Mouse (Mus musculus) layer of hippocampus, postnatal 14 days (tissue): ENCODE results near the gene Arid2. TPM values are rescaled to one million over a fixed set of nuclear protein-coding genes. Genes with fewer than 3 reads are reported as not detected.
"Not testable (repeated sequence)": the region's sequence is repeated elsewhere in the genome, so short reads cannot be mapped to it uniquely, and the experiment has no call there.

ENCODE experiments used
- DNase-seq, 2 experiments: peaks; one replicate each; pipeline ENCODE4 v3.0.0; 2021 to 2022; ENCODE audit warnings: low spot score in 2 of 2, mixed read lengths in 1 of 2
- long read RNA-seq, 2 experiments: library from polyadenylated mRNA; stranded (forward); transcript quantifications; one replicate each; pipeline ENCODE4 v2.0.0; 2021
- total RNA-seq, 2 experiments: library from RNA; stranded (reverse); gene quantifications; 2 replicates each; pipeline ENCODE4 v1.2.3; 2021

The Arid2 gene
- total RNA-seq = 10 to 100 TPM; 37.5 to 39.8 TPM
- long read RNA-seq, experiment 1, partial matches to known transcripts = 7 of 9 reads
- long read RNA-seq, experiment 1, other reads (novel, unspliced or antisense) = 2 of 9 reads
- long read RNA-seq, experiment 2, full-length matches to known transcripts = 2 of 11 reads
- long read RNA-seq, experiment 2, partial matches to known transcripts = 4 of 11 reads
- long read RNA-seq, experiment 2, other reads (novel, unspliced or antisense) = 5 of 11 reads

DNA sequence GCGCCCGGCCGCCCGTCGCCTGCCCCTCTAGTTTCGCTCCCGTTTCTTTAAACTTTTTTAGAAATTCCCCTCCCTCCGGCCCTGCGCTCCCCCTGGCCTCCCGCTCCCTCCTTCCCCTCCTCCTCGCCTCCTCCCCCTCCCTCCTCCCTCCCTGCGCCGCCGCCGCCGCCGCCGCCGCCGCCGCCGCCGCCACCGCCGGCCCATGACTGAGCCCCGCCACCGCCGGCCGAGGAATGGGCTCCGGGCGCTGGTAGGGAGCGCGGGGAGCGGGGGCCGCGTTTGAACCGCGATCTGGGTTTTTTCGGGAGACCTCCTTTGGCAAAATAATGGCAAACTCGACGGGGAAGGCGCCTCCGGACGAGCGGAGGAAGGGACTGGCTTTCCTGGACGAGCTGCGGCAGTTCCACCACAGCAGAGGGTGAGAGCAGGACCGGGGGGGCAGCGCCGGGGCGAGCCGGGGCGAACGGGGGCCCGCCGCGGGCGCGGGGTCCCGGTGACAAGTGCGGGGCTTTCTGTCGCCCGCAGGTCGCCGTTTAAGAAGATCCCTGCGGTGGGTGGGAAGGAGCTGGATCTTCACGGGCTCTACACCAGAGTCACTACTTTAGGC lies at the start of gene Arid2:
Gene Arid2, plus strand, starts transcription at position 150 of the 607 bp plus-strand sequence.
- peak; percentile 51 to 73 for DNase-seq

DNA sequence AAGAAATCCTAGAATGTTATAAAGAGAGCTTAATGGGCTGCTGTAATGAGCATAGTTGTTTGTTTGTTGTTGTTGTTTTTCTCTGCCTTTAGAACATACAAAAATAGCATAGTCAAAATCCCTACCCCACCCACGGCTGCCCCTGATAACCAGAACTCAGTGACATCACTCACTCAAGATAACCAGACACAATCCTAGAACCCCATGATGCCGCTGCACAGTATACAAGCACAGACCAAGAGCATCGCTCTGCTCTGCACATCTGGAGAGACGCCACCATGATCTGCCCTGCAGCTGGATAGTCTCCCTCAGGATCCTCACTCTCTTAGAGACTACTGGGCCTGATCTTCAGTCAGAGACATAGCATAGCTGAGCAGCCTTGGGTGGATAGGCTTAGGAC lies 49.2 kb upstream of the Arid2 start:
- DNase-seq = no peak

DNA sequence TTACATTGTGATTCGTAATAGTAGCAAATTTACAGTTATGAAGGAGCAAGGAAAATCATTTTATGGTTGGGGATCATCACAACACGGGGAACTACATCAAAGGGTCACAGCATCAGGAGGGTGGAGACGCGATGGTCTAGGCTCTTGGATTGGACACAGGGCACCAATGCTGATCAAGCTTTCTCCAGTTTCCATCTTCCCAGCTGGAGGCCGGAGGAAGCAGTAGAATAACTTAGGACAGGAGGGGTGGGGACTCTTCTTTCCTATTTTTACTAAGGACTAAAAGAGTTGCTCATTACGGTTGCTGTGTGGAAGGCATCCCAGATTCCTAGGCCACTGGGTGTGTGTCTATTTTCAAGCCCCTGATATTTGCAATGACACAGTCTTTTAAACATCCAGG lies 43.1 kb upstream of the Arid2 start:
- DNase-seq = no peak

DNA sequence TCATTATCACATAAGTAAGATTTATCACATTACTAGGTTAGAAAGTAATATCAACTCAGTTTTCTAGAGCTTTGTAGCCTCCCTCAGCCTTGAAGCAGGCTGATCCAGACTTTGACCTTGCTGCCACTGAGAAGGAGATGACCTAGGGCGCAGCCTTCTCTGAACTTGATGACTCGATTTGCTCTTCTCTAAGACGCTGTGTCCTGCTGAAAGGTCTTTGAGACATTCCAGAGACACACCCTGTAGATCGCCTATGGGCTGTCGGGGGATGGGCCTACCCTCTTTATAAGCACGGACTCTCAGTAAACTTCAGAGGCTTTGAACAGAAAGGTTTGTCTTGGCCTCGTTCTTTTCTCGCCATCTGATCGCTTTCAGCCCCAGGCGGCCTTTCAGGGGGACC lies 42.6 kb upstream of the Arid2 start:
- not testable (repeated sequence) for DNase-seq

DNA sequence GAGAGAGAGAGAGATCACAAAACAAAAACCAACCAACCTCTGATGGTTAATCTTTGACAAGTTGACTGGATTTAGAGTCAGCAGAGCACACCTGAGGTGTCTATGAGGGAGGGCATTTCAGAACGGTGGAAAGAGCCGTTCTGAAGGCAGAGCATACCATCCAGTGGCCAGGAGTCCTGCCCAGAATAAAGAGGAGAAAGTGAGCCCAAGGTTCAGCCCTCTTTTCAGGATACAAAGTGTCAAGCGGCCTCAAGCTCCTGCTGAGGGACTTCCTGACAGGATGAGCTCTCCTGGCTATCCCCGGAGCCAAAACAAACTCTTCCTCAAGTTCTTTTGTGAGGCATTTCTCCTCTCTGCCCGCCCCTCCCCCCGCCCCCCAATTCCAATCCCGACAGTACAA lies 33.5 kb upstream of the Arid2 start:
- no peak for DNase-seq

DNA sequence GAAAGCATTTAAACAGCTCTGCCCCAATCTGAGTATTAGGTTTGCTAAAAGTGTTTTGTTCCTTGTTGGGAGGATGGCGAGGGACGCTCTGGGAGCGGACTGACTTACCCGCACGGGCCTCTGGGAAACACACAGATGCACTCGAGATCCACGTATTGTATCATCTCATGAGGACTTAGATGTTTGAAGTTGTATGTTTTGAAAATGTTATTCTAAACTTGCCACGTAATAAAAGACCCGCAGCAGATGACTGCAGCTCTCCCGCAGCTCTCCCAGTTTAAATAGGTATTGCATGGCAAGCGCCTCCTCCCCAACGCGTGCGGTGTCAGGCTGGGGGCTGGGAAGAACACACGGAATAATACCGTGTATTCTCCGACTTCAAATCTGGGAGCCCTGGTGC lies 33.0 kb upstream of the Arid2 start:
- DNase-seq = no peak

DNA sequence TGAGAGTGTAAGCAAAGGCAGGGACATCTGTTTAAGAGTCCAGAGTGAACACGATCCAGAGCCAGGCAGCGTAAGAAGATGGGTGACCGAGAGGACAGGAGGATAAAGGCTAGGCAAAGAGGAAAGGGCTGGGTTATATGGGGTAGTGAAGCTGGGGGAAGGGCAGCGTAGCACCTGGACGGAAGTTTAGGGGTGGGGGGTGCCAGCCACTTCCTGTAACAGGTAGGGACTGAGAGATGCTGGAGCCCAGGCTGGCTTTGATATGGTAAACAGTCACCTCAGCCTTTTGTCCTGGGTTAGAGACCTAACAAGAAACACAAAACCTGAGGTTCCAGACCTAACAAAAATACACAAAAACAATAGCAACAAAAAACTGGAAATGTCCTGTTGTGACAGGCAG lies 29.5 kb upstream of the Arid2 start:
- DNase-seq = no peak

DNA sequence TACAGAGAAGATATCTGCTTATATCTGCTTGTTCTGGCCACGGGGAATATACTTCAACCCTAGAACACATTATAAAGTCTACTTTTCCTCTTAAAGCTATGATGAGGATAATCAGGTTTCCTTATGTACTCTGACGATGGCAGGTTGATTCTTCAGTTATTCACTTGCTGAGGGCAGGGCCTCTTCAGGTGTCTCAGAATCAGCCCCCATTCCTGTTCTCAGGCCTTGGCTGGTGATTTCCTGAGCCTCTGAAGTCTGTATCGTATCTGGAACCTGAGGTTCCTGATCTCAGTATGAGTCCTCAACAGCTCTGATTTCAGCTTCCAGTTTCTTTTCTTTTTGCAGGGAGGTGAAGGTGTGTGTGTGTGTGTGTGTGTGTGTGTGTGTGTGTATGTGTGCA lies 22.7 kb upstream of the Arid2 start:
- no peak for DNase-seq

DNA sequence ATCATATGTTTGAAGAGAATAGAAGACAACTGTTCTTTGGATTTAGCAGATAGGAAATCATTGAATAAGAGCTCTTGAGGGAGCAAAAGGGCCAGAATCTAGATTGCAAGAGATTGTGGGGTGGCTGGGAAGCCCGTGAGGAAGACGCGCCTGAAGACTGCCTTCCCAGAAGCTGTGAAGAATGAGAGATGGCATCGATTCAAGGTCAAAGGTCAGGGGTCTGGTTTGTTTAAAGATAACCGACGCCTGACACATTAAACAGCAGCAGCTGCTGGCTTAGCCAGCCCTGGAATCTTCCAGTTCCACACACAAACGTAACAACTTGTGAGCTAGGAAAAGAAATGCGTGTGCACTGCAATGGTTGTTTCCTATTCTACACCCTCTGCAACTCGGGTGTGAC lies 19.4 kb upstream of the Arid2 start:
- no peak for DNase-seq

DNA sequence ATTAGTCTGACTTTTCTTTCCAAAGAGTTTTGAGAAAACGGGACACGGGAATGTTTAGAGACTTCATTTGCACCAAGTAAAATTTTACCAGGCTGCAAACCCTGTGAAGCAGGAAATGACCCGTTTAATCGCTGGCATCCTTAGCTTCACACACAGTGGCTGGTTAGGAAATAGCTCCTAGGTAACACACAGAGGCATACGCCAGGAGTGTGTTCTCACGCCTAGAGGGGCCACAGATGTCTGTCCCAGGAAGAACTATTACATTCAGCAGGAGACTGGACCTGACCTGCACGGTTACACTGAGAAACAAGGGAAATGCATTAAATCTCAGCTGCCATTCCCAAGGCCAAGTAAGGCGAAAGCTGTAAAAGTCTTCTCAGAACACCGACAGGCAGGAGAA lies 18.7 kb upstream of the Arid2 start:
- no peak for DNase-seq

DNA sequence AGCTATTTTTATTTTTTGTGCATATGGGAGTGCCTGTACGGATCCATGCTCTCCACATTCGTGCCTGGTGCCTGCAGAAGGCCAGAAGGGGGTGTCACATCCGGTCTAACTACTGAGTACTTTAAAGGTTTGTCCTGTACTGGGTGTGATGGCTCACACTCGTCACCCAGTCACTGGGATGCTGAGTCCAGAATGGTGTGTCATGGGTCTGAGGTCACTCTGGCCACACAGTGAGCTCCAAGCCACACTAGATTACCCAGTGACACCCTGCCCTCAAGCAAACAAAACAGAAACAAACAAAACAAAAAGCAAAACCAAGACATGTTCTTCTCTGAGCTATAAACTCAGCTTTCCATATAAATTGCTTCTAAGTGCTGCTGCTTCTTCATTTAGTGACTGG lies 17.9 kb upstream of the Arid2 start:
- no peak for DNase-seq

DNA sequence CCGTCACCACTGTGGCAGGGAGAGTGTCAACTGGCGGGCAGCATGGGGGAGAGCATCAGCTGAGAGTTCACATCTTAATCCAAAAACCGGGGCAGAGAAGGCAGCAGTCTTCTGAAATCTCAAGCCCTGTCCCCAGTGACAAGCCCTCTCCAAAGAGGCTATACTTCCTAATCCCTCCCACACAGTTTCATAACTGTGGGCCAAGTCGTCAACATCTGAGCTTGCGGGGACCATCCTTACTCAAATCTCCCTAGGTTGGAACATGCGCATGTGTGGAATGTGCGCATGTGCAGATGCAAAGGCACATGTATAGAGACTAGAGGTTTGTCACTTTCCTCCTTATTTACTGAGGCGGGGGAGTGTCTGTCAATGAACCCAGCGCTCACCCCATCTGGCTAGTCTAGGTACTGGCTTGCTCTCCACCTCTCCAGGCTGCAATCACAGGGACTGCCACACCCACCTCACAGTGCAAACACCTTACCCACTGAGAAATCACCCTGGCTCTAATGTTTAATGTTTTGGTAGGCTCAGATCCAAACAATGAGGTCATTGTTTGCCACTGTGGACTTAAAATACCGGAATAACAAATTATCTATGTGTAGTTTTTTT lies 16.9 kb upstream of the Arid2 start:
- DNase-seq = no peak

DNA sequence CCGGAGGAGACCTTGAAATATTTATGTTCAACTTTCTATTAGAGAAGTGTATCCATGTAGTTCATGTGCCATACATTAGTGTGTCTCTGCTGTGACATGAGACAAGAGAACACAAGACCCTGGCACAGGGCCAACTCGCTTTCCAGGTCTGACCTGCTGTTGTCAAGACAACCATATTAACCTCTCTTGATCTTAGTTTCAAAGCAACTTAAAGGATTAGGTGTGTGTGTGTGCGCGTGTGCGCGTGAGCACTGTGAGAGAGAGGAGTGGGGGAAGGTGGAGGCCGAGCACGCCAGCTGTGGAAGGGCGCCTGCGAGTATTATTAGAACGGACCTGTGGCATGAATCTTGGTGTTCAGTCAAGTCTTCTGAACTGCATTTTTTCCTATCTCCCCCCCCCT lies 15.0 kb upstream of the Arid2 start:
- DNase-seq = no peak

DNA sequence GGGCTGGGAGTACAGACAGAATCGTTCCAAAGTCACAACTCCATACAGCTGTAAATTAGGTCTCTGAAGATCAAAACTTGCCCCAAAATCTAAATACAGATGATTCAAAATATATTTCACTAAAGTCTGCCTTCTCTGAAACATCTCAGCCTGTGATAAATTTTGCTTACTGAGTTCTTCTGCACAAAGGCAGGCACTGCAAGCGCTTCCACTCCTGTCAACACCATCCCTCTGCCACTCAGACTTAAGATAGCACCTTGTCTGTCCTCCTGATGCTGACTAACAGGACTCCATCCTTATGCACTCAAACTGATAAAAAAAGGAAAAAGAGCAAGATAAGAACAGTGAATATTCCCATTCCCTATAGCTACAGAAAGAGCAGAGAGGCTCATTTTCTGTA lies 13.0 kb upstream of the Arid2 start:
- DNase-seq = no peak

DNA sequence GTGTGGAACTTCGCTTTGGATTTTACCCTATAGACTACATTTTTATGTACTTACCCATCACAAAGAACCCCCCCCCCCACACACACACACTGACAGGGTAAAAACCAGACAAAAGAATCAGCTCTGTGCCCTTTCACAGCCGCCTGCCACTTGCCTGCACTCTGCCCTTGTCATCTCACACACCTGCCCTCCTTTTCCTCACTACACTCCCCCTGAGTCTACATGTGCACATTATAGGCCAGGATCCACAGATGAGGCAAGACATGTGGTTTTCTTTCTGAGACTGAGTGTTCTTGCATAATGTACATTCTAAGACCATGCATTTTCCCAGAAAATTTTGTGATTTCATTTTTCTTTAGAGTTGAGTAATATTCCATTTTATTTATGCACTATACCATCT lies 12.1 kb upstream of the Arid2 start:
- no peak for DNase-seq

DNA sequence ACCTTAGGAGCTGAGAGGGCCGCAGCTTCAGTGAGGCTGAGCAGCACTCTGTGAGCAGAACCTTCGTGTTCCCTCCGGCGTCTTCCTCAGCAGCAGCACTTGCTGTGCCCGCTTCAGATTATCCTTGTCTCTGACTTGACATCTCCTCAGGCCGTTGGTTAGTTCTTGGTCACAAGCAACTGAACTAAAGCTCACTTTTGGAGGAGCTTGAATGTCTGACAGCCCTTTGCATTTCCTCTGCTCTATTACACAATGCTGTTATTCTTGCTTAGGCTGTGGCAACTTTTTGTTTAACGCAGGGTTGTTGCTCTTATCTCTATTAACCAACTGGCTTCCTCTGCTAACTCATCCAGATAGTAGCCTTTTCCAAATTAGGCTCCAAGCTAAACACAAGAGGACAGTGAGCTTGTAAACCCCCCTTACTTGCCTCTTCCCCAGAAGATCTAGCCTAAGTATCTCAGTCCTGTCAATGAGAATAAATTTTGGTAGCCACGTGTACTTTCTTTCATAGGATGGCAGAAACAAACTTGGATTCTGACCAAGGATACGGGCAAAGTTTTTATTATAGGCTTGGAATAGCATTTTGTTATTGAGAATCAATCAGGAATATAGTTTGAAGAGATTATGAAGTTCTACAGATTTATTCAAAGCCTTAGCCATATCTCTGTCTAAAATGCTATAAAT lies 11.4 kb upstream of the Arid2 start:
- DNase-seq = no peak

DNA sequence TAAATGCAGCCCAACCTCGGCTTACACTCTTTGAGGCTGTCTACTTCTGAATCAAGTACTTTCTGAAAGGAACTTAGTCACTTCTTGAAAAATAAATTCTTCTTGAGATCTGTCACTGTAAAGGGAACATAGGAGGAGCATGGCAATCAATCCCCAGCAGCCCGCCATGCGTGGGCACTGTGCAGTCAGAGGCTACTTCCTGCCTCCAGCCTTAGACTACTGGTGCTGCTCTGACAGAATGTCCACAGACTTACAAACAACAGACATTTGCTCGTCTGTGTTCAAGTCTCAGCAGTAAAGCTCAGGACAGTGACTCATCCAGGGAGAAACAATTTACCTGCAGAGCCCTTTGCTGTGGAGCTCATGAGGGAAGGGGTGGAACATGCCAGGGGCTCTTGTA lies 10.3 kb upstream of the Arid2 start:
- DNase-seq = no peak

DNA sequence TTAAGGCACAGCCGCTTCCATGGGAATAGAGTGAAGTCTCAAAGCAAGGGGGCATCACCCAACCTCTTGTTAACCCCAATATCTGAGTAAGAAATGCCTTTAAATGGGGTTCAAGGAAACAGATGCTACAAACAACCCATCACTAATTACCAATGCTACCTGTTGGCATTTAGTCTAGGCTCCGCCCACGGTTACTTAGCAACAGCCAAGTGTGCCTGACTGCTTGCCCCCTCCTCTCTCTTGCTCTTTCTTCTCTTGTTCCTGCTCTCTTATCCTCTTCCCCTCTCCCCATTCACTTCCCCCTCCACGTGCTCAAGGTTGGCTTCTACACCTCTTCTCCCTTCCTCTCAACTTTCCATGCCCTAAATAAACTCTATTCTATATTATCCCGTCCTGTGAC lies 6.1 kb upstream of the Arid2 start:
- no peak for DNase-seq

DNA sequence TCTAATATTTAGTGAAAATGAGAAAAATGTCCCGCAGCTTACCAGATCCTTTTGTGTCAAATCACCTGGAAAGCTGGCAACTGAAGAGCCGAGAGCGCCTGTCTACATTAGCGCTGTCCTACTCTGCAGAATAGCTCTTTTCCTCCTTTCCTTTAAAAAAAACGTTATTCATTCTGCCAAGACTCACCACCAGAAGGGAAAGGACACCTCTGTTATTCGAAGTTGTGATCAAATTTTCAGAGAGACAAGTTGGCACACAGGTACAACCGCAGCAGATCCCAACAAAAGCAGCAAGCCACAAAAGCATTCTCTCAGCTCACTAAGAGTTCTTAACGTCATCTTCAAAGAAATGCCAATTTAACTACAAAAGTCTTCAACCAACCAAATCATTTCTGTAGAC lies 4.2 kb upstream of the Arid2 start:
- no peak for DNase-seq

DNA sequence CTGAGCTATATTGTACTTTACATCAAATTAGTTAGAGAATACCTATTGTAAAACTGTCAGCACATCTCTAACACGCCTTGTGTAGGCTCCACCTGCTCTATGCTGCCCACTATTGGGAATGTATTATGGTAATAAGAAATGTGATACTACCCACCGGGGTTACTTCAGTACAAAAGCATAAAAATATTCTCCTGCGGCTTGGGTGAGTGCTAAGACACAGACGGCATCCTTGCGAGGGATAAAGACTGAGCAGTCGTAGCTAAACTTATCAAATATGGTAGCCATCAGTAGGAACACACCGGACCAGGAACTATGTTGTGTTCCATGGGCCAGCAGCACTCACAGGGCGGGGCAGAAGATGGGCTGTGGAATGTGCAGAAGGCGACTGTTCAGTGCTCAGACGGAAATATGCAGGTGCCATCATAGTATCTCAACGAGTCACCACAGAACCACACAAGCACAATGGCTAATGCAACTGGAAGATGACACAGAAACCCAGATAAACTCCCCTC lies 3.3 kb upstream of the Arid2 start:
- DNase-seq = peak; percentile 49 to 59

DNA sequence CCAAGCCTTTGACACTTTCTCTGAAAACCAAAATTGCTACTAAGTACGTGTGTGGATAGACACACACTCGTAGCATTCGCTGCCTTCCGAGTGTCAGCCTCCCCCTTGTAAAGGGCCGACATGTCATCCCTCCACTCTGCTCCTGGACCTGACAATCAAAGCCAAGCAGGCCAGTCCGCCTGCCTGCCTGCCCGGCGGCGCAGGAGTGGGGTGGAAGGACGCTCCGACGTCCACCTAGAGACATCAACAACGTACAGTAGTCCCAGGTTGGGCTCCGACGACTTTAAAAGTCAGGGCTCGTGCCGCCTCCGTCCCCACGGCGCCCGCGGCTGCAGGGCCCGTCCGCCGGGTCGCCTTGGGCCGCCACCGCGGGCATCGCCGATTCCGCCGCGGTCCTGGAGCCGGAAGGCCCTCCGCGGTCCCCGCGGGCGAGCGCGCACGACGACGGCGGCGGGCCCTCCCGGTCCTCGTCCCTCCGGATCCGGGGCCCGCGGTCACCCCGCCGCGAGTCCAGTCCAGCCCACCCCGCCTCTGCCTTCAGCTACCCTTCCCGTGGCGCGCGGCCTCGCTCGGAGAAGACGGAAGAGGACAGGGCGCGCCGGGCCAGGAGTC lies 2.5 kb upstream of the Arid2 start:
- peak; percentile 47 to 64 for DNase-seq
